Mouse (Mus musculus): Measurements from ENCODE around the gene Ccdc171.

The Ccdc171 gene

DNA sequence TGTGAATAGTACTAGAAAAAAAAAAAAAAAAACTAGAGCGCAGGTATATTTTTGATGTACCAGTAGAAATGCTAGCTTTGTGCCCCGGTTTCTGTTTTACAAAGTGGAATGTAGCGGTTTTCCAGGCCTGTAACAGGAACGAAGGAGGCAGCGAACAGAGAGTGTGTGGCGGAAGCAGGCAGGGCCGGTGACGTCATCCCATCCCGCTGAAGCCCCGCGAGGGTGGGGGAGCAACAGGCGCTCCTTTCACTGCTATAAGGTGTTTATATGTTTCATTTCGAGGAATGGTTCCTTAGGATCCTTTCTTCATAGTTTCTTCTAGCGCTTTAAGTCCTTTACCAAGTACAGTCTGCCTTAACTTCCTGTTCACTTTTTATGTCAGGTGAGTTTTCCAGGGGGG is 272.6 kb downstream of the Ccdc171 start:
- DNase-seq (ENCODE audit: low spot score) = no peak

DNA sequence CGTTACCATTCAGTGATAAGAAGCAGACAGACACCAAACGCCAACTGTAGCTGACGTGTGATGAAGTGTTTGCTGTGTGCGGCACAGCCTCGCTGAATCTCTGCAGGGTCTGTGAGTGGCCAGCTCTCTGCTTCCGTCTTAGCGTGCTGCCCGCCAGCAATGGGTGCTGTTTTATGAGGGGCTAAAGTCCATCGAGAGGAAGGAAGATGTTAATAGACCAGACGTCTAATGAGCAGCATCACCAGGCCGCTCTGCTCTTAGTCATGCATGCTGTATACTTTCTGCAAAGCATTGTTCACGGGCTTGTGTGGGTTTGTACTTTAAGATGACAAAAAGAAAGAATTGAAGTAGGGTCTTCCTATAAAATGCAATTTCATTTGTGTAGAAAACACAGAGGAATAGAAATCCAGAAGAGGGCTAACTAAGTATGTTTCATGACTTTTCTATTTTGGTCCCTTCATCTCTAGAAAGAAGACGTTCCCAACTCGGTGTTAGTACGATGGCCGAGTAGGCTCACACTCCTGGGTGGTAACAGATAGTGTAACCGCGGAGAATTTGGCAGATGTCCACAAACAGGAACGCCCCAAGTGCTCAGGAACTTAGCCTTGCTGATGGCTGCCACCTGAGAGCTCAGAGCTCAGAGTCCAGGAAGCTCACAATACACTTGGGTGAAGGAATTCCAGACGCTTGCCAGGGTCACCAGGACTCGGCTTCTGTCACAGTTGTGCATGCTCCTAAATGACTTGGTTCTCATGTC is 273.5 kb downstream of the Ccdc171 start:
- no peak for DNase-seq (ENCODE audit: low spot score)

GRCm38 (mm10) chr4:83800402-83800801 is 275.1 kb downstream of the Ccdc171 start:
- no peak for DNase-seq (ENCODE audit: low spot score)

DNA sequence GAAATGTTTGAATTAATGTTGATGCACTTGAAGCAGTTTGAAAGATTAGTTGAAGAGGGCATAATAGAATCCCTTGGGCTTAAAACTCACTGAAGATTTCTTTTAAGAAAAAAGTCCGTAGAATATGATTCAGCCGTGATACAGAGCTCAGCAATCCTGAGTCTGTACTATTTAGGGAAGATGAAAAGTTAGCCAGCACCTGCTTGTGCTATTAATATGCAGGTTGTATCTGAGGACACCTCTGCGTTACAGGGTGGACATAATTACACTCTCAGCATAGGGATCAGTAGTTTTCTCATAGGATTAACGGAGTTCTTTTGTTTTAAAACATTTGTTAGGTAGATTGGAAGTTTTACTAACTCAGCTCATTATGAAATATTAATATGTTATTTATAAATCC is 291.6 kb downstream of the Ccdc171 start:
- DNase-seq (ENCODE audit: low spot score) = no peak

DNA sequence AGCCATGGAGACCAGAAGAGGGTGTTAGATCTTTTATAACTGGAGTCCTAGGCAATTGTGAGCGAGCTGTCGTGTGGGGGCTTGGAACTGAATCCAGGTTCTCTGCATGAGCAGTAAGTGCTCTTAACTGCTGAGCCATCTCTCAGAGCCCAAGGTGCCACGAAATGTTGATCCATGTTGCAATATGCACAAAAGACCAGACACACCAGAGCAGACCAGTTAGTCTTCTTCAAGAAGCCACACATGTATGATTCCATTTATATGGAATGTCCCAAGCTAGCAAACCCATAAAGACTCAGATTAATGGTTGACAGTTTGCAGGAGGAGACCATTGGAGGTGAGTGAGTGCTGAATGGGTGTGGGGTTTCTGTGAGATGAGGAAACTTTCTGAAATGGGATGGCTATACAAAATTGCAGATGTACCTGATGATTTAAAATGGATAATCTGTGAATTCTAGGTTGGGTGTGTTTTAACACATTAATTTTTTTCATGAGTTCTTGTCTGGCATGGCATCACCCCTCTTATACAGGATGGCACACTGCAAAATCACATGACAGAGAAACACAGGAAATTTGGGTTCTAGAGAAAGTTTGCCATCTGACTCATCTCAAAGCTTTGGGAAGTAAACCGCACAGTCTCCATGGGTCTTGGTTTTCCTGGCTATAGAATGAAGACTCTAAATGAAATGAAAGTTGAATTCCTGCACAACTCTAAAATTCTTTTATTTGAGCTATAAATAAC is 304.5 kb downstream of the Ccdc171 start:
- no peak for DNase-seq (ENCODE audit: low spot score)

DNA sequence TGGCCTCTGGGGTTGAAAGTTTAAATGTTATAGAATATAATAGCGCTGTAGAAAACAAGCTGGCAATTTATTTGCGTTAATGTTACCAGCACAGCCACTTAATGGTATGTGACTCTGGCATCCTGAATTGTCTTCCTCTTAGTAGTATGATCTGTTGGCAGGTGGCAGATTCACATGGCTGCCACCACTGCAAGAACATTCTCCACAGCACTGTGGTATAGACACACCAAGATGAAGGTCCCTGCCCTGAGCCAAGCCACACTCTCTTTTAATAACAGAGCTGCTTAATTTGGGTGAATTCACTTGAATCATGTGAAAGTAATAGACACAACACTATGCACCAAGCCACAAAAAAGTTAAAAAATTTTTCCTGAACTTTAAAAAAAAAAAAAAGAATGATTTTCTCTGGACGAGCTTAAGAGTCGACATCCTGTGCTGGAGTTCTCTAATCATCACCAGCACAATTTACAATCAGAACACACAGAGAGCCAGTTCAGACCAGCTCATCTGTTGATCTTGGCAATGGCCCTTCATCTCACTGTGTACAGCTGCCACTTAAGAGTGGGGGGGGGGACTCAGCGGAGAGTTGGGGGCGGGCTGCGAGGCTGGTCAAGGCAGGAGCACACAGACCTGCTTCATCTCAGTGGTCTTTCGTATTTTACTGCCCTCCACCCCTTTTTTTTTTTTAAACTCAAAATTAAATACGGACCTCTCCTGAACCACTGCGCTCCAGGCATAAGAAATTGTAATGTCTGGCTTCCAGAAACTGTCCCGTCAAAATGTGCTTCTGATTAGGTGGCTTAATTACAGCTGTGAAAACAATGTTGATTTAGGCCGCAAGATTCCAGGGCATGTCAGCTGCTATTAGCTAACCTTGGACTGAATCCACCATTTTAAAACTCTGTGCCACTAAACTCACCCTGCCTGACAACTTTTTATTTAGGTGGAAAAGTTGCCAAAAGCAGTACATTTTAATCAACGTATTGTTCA is 305.8 kb downstream of the Ccdc171 start:
- DNase-seq (ENCODE audit: low spot score) = no peak

DNA sequence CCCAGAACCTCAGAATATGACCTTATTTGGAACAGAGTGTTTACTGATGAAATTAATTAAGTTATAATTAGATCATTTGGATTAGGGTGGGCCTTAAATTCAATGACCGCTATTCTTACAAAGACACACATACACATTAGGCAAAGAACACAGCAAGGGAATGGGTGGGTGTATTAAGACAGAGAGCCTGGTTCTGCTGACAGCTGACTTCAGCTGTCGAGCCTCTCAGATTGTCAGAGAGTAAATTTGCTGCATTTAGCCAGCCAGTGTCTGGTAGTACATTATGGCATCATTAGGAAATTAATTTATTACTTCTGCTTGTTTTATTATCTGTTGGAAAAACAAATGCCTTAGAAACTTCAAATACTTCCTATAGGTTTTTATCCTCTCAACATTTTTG is 313.7 kb downstream of the Ccdc171 start:
- DNase-seq (ENCODE audit: low spot score) = no peak

GRCm38 (mm10) chr4:83846304-83846703 is 321.0 kb downstream of the Ccdc171 start:
- no peak for DNase-seq (ENCODE audit: low spot score)

- DNase-seq (ENCODE audit: low spot score) = no peak
Observed at GRCm38 (mm10) chr4:83853885-83854284, 328.5 kb downstream of the Ccdc171 start.

- no peak for DNase-seq (ENCODE audit: low spot score)
Observed at GRCm38 (mm10) chr4:83861706-83862105, 336.4 kb downstream of the Ccdc171 start.

- no peak for DNase-seq (ENCODE audit: low spot score)
Observed at GRCm38 (mm10) chr4:83862295-83862694, 336.9 kb downstream of the Ccdc171 start.

DNA sequence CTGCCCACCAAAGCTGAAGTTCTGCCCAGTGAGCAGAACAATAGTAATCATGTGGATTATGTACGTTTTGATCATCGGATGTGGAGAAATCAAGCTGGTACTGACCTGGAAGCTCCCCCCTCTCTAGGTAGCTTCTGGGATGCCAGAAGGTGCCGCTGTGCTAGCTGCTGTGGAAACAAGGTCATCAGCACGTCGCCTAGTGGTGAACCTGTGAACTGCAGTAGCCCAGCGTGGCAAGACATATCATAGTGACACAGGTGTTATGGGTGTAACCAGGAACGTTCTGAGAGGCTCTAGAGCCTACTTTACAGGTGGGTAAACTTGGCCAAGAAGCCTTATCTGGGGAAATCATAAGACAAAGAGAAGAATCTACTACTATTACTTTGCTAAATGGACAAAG is 351.3 kb downstream of the Ccdc171 start:
- no peak for DNase-seq (ENCODE audit: low spot score)

GRCm38 (mm10) chr4:83878236-83878635 is 352.9 kb downstream of the Ccdc171 start:
- no peak for DNase-seq (ENCODE audit: low spot score)

GRCm38 (mm10) chr4:83888459-83889054 is 363.2 kb downstream of the Ccdc171 start:
- DNase-seq (ENCODE audit: low spot score) = no peak

- no peak for DNase-seq (ENCODE audit: low spot score)
Observed at GRCm38 (mm10) chr4:83902081-83902645, 376.8 kb downstream of the Ccdc171 start.
